Mouse (Mus musculus): ENCODE measurements at regions not wholly inside any gene's neighbourhood (a gene's known extent, or its start where the extent isn't known, plus 50 kb on each side); places are given as distances from the start of the nearest gene placed in this dataset.

GRCm38 (mm10) chr2:10978772-10979171 is 193.1 kb upstream of the Prkcq start:
- TF ChIP-seq CTCF (IDR thresholded peaks at IDR 0.05; ENCODE audit: borderline replicate concordance, insufficient read depth, low read depth, low read length) (no peak), POLR2A (IDR thresholded peaks at IDR 0.05; ENCODE audit: borderline replicate concordance, insufficient read depth, low read length) (no peak)
